9 mouse cellular contexts compared by ENCODE assay signal in the genomic region with DNA sequence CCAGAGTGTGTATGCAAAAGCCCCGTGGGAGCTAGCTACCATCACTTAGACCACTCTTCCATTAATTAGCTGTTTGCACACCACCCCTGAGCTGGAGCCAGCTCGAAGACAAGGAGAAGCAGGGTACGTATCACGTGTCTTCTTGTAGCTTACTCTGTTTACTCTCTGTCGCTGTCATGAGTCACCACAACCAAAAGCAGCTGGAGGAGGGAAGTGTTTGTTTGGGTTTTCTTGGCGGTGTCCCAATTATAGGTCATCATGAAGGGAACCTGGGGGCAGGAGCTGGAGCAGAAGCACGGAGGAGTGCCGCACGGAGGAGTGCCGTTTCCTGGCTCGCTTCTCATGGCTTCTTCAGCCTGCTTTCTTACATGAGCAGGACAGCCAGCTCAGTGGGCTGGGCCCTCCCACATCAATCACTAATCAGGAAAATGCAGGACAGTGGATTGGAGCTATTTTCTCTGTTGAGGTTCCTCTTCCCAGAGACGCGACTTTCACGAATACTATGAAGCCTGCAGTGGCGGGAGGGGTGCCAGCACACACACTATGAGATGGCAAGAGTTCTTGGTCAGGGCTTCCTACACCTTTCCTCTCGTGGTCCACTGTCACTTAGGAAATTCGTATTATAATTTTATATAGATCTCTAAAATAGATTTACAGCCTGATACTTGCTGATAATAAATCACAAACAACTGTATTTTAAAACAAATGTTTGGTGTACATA. TPM values are rescaled to one million over a fixed set of nuclear protein-coding genes. Genes with fewer than 3 reads are reported as not detected.
DNase-seq lines count a peak whose midpoint lies in the region; ATAC-seq lines count a peak whose summit lies in the region.
"Had no signal": no experiment of that assay in that cellular context is flagged by ENCODE, and none has a peak within 500 bp of the region (broad histone marks: within the 10 kb centered on the region; RNA-seq: fewer than 3 reads in every experiment).

No protein-coding gene starts in this region.

- no peaks in the 10 kb centered on the region for H3K9me3 ChIP-seq in forebrain, embryonic 16.5 days (ENCODE audit: control insufficient read depth, low read length)
- no peaks in the 10 kb centered on the region for H3K9me3 ChIP-seq in forebrain, embryonic 14.5 days (replicated peaks; ENCODE audit: control insufficient read depth, low read length)
- no peaks in the 10 kb centered on the region for H3K9me3 ChIP-seq in liver, embryonic 13.5 days (replicated peaks)

- no peaks in the 10 kb centered on the region for H3K27me3 ChIP-seq in forebrain, embryonic 16.5 days (replicated peaks; ENCODE audit: control insufficient read depth, insufficient read depth, low read length)
- no peaks in the 10 kb centered on the region for H3K27me3 ChIP-seq in forebrain, embryonic 14.5 days (replicated peaks; ENCODE audit: control insufficient read depth, insufficient read depth, low read length)
- H3K27me3 ChIP-seq in liver, embryonic 13.5 days: no peaks in the 10 kb centered on the region
- H3K27me3 ChIP-seq: CH12.LX had no signal

- intact Hi-C loops in gastrocnemius, postnatal 14 days (cut with DNase I; ENCODE audit: low total_unique reads): loop anchor here (10.0 kb wide), 1 partner anchor 499 kb away; no protein-coding TSS in a partner anchor

- WGBS in forebrain, embryonic 16.5 days: 60% methylated on average over 17 of the region's 17 CpGs
- WGBS in forebrain, embryonic 14.5 days: 67% methylated on average over 17 of the region's 17 CpGs
- WGBS in liver, embryonic 13.5 days (ENCODE audit: insufficient replicate concordance): 29% methylated on average over 17 of the region's 17 CpGs

- no peak for DNase-seq in forebrain, embryonic 14.5 days (ENCODE audit: low spot score)
- peak; percentile 51 for DNase-seq in adrenal gland, postnatal 14 days
- DNase-seq in gastrocnemius, postnatal 14 days: peak; percentile 20
- peak; percentile 46 for DNase-seq in kidney, adult 11 months
- no peak for DNase-seq in liver, embryonic 13.5 days
- peak; percentile 36 to 43 for DNase-seq in right cerebral cortex, postnatal 36 days (ENCODE audit: low spot score in 2 of 2)
- no peak for DNase-seq in thymus, postnatal 10 days (ENCODE audit: low spot score in 2 of 2)

- no peak overlapping the region for H3K9ac ChIP-seq in forebrain, embryonic 16.5 days (replicated peaks; ENCODE audit: low read depth, low read length)
- no peak overlapping the region for H3K9ac ChIP-seq in forebrain, embryonic 14.5 days (ENCODE audit: low read length)
- H3K9ac ChIP-seq in liver, embryonic 13.5 days: no peak overlapping the region

- peak overlapping the region; percentile 31 for H3K4me2 ChIP-seq in forebrain, embryonic 16.5 days (ENCODE audit: low read length)
- no peak overlapping the region for H3K4me2 ChIP-seq in forebrain, embryonic 14.5 days (ENCODE audit: low read length)
- H3K4me2 ChIP-seq in liver, embryonic 13.5 days: peak overlapping the region; percentile 3

- no peak overlapping the region for H3K4me3 ChIP-seq in forebrain, embryonic 16.5 days (replicated peaks; ENCODE audit: low read length)
- H3K4me3 ChIP-seq in forebrain, embryonic 14.5 days (ENCODE audit: low read depth, low read length): no peak overlapping the region
- no peak overlapping the region for H3K4me3 ChIP-seq in liver, embryonic 13.5 days (replicated peaks)

- no peak overlapping the region for H3K27ac ChIP-seq in forebrain, embryonic 16.5 days (ENCODE audit: low read length)
- H3K27ac ChIP-seq in forebrain, embryonic 14.5 days (ENCODE audit: low read depth, low read length): no peak overlapping the region
- no peak overlapping the region for H3K27ac ChIP-seq in liver, embryonic 13.5 days

- no peaks in the 10 kb centered on the region for H3K36me3 ChIP-seq in forebrain, embryonic 16.5 days (ENCODE audit: control insufficient read depth, insufficient read depth)
- no peaks in the 10 kb centered on the region for H3K36me3 ChIP-seq in forebrain, embryonic 14.5 days (ENCODE audit: control insufficient read depth, insufficient read depth, low read length)
- no peaks in the 10 kb centered on the region for H3K36me3 ChIP-seq in liver, embryonic 13.5 days

- peaks cover 14% of the 10 kb centered on the region for H3K4me1 ChIP-seq in forebrain, embryonic 16.5 days (replicated peaks; ENCODE audit: control insufficient read depth, insufficient read depth, low read length)
- H3K4me1 ChIP-seq in forebrain, embryonic 14.5 days (ENCODE audit: control insufficient read depth, insufficient read depth, low read length): no peaks in the 10 kb centered on the region
- no peaks in the 10 kb centered on the region for H3K4me1 ChIP-seq in liver, embryonic 13.5 days (replicated peaks)

- ATAC-seq in forebrain, embryonic 16.5 days: no peak
- ATAC-seq in forebrain, embryonic 14.5 days: no peak
- ATAC-seq in liver, embryonic 13.5 days (ENCODE audit: low read depth): no peak

RNA-seq across cellular contexts. Expression of a gene that starts 30.6 kb away (rescaled TPM):
- 8.4 and 10.3 TPM in 2 replicates for polyA plus RNA-seq in forebrain, embryonic 16.5 days (2015; fragmentation: Nextera tagmentation; extraction: Ambion mirVana)
- 5.9 and 7.8 TPM in 2 replicates for polyA plus RNA-seq in forebrain, embryonic 14.5 days (2014; fragmentation: Nextera tagmentation; extraction: Ambion mirVana)
- 2.3 and 2.7 TPM in 2 replicates for total RNA-seq in adrenal gland, postnatal 14 days (2021)
- total RNA-seq in gastrocnemius, postnatal 14 days (2021): 1 to 10 TPM; 1.6 TPM
- 0.06 and 0.08 TPM in 2 replicates for polyA plus RNA-seq in liver, embryonic 13.5 days (2015; fragmentation: Nextera tagmentation; extraction: Ambion mirVana)
- total RNA-seq: CH12.LX had no signal

RNA-seq across cellular contexts. Expression of a gene that starts 51.0 kb away (rescaled TPM):
- 15.0 and 21.2 TPM in 2 replicates for polyA plus RNA-seq in forebrain, embryonic 16.5 days (2015; fragmentation: Nextera tagmentation; extraction: Ambion mirVana)
- 12.5 and 13.5 TPM in 2 replicates for polyA plus RNA-seq in forebrain, embryonic 14.5 days (2014; fragmentation: Nextera tagmentation; extraction: Ambion mirVana)
- total RNA-seq in adrenal gland, postnatal 14 days (2021): 42.3 and 51.9 TPM in 2 replicates
- total RNA-seq in gastrocnemius, postnatal 14 days (2021): 10 to 100 TPM; 70.3 to 78.1 TPM
- polyA plus RNA-seq in liver, embryonic 13.5 days (2015; fragmentation: Nextera tagmentation; extraction: Ambion mirVana): 2.7 and 4.4 TPM in 2 replicates

RNA-seq across cellular contexts. Expression of a gene that starts 55.4 kb away (rescaled TPM):
- 63.5 and 72.6 TPM in 2 replicates for polyA plus RNA-seq in forebrain, embryonic 16.5 days (2015; fragmentation: Nextera tagmentation; extraction: Ambion mirVana)
- polyA plus RNA-seq in forebrain, embryonic 14.5 days (2014; fragmentation: Nextera tagmentation; extraction: Ambion mirVana): 72.3 and 78.7 TPM in 2 replicates
- 21.0 and 24.2 TPM in 2 replicates for total RNA-seq in adrenal gland, postnatal 14 days (2021)
- 1 to 10 TPM; 3.4 to 3.5 TPM for total RNA-seq in gastrocnemius, postnatal 14 days (2021)
- polyA plus RNA-seq in liver, embryonic 13.5 days (2015; fragmentation: Nextera tagmentation; extraction: Ambion mirVana): 1.2 and 1.3 TPM in 2 replicates

Comparison
In these comparisons a context has a peak if more than half of its experiments do, and no peak if none do; other contexts are left out.
1. DNase-seq: peak in adrenal gland, postnatal 14 days (single experiment), gastrocnemius, postnatal 14 days (single experiment), kidney, adult 11 months (single experiment) and right cerebral cortex, postnatal 36 days (2 of 2); none in forebrain, embryonic 14.5 days (single experiment), liver, embryonic 13.5 days (single experiment) and thymus, postnatal 10 days (0 of 2).
2. RNA of a gene that starts 55.4 kb away (polyA plus RNA-seq): 72.3 to 78.7 TPM in forebrain, embryonic 14.5 days and 63.5 to 72.6 TPM in forebrain, embryonic 16.5 days; 1.2 to 1.3 TPM in liver, embryonic 13.5 days; every median in the first group is over 10 times any median in the second.